Mouse (Mus musculus): ENCODE data around the gene Gm9837.

GRCm38 (mm10) chr11:53441921-53442320 is 28.4 kb downstream of the Gm9837 start:
- TF ChIP-seq CTCF (IDR thresholded peaks at IDR 0.05; ENCODE audit: low read depth, low read length) (no peak), POLR2A (IDR thresholded peaks at IDR 0.05; ENCODE audit: extremely low read depth, insufficient read depth, low read length) (no peak)

Data from liver, adult 2 months (tissue).